Mouse (Mus musculus) midbrain, embryonic 12.5 days (tissue): ENCODE results near the gene Epb41l4b. TPM values are rescaled to one million over a fixed set of nuclear protein-coding genes. Genes with fewer than 3 reads are reported as not detected.

Experiments used
- ATAC-seq: fragments of 200-750 bp; cut with Nextera tagmentation; 2 replicates; pipeline ENCODE4 v1.8.0; 2017; ENCODE audit warnings: low read depth, moderate TSS enrichment, moderate library complexity; ENCODE audit not compliant: low FRiP score
- H3K27ac ChIP-seq: fragments of 300-500 bp; sonication (generic); replicated peaks from 2 replicates; pipeline ENCODE4 v1.5.1; 2016; ENCODE audit warnings: mild to moderate bottlenecking
- H3K27me3 ChIP-seq: fragments of 300-500 bp; sonication (generic); 2 replicates; pipeline ENCODE4 v1.6.1; 2016; ENCODE audit warnings: mild to moderate bottlenecking
- H3K36me3 ChIP-seq: fragments of 300-500 bp; sonication (generic); 2 replicates; pipeline ENCODE4 v1.6.1; 2016
- H3K4me1 ChIP-seq: fragments of 300-500 bp; sonication (generic); 2 replicates; pipeline ENCODE4 v1.6.1; 2016
- H3K4me2 ChIP-seq: fragments of 300-500 bp; sonication (generic); replicated peaks from 2 replicates; pipeline ENCODE4 v1.6.1; 2016; ENCODE audit warnings: mild to moderate bottlenecking, moderate library complexity
- H3K4me3 ChIP-seq: fragments of 300-500 bp; sonication (generic); 2 replicates; pipeline ENCODE4 v1.5.1; 2016; ENCODE audit warnings: mild to moderate bottlenecking
- H3K9ac ChIP-seq: fragments of 300-500 bp; sonication (generic); replicated peaks from 2 replicates; pipeline ENCODE4 v1.6.1; 2016; ENCODE audit warnings: mild to moderate bottlenecking, moderate library complexity
- H3K9me3 ChIP-seq: fragments of 300-500 bp; sonication (generic); 2 replicates; pipeline ENCODE4 v1.6.1; 2016; ENCODE audit warnings: mild to moderate bottlenecking
- whole genome bisulfite sequencing: fragments of 180-500 bp; shearing (Covaris S2); methylation state at CpG from one replicate; pipeline ENCODE4 v1.1.7; 2016; 5-methylcytosine and 5-hydroxymethylcytosine counted together
- polyA plus RNA-seq: library from polyadenylated mRNA; unstranded; fragments of >200 nt; fragmentation: Nextera tagmentation; extraction: Ambion mirVana; gene quantifications from 2 replicates; pipeline ENCODE4 v1.2.1, GENCODE M21; 2016

The Epb41l4b gene
- polyA plus RNA-seq, 1 experiment from 2014 or later, result 2.0 TPM

DNA sequence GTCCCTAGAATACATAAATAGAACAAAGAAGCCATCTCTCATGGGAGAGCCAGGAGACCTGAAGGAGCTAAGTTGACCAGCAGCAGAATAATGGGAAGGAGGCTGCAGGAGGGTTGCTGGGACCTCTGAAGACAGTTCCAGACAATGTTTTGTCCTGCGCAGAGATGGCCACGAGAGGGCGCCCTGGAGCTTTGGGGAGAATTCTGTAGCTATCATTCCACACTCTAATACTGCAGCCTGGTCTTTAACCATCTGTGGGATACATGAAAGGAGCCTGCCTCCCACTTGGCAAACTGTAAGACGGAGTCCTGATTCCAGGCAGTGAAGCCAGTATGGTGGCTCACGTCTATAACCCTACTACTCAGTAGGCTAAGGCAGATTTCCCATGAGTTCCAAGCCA is 126.0 kb downstream of the Epb41l4b start:
- H3K9ac ChIP-seq, result no peak overlapping the region
- no peak overlapping the region for H3K4me2 ChIP-seq
- peak; percentile 34; the same call in 1 of the 2 replicates for ATAC-seq
- 0 out of 2 replicates have a peak, but pooled peaks cover 15% of the 10 kb centered on the region for H3K27me3 ChIP-seq
- no peak overlapping the region for H3K4me3 ChIP-seq
- H3K9me3 ChIP-seq, result no peaks in the 10 kb centered on the region
- no peak overlapping the region for H3K27ac ChIP-seq
- no peaks in the 10 kb centered on the region for H3K4me1 ChIP-seq
- H3K36me3 ChIP-seq, result no peaks in the 10 kb centered on the region
- WGBS, result 32% methylated on average over 5 of the region's 5 CpGs

DNA sequence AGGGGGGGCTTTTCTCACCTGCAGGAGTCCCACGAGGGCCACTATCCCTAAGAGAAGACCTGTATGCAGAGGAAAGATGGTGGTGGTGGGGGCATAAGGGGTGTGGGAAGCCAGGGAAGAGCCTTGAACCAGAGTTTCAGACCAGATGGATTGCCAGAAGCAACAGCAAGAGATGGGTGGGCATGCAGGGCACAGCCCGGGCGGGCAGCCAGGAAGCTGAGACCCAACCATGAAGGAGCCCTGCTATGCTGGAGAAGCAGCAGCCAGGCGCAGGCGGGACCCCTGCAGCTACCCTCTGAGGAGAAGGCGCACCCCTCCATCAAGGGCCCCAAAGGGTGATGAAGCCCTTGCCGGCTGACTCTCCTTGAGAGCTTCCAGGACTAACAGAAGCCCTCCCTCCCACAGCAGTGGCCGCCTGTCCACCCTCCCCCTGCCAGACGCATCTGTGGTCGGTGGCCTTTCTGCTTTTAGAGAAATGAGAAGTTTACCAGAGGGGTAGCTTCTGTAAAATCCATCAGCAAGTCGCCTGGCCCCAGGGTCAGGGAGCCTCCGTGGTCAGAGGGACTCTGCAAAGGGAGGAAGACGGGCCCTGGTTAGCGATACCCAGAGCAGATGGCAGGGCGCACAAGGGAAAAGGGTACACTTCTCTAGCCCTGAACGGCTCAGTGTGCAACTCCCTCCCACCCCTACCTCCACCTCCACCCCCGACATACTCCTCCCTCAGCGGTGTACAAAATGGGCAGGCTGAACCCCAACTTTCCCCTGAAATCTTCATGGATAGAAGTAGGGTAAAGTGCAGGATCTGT is 126.7 kb downstream of the Epb41l4b start:
- no peak overlapping the region for H3K4me3 ChIP-seq
- WGBS, result 53% methylated on average over 16 of the region's 18 CpGs
- H3K36me3 ChIP-seq, result no peaks in the 10 kb centered on the region
- H3K27me3 ChIP-seq, result 0 out of 2 replicates have a peak, but pooled peaks cover 15% of the 10 kb centered on the region
- H3K9me3 ChIP-seq, result no peaks in the 10 kb centered on the region
- H3K27ac ChIP-seq, result no peak overlapping the region
- H3K4me1 ChIP-seq, result no peaks in the 10 kb centered on the region
- no peak overlapping the region for H3K4me2 ChIP-seq
- no peak for ATAC-seq
- no peak overlapping the region for H3K9ac ChIP-seq

DNA sequence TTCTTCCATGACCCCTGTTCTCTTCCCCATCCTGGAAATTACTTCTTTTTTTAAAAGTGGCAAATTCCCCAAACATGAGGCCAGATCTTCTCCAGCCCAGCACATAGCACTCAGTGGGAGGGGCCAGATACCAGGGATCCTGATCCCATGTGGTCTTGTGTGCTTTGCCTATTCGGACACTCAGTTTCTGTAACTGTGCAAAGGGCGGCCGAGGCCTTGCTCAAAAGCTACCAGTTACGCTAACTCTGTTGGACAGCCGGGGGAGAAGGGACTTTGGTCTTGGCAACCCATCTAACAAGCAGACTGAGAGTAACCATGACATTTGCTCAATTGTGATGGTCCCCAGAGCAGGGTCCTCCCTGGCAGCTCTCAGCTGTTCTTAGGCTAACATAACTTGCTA is 128.2 kb downstream of the Epb41l4b start:
- no peaks in the 10 kb centered on the region for H3K9me3 ChIP-seq
- no peaks in the 10 kb centered on the region for H3K36me3 ChIP-seq
- ATAC-seq, result no peak
- H3K4me2 ChIP-seq, result no peak overlapping the region
- H3K4me3 ChIP-seq, result no peak overlapping the region
- H3K4me1 ChIP-seq, result no peaks in the 10 kb centered on the region
- WGBS, result 94% methylated on average over 5 of the region's 5 CpGs
- H3K27me3 ChIP-seq, result 0 out of 2 replicates have a peak, but pooled peaks cover 23% of the 10 kb centered on the region
- H3K9ac ChIP-seq, result no peak overlapping the region
- no peak overlapping the region for H3K27ac ChIP-seq

DNA sequence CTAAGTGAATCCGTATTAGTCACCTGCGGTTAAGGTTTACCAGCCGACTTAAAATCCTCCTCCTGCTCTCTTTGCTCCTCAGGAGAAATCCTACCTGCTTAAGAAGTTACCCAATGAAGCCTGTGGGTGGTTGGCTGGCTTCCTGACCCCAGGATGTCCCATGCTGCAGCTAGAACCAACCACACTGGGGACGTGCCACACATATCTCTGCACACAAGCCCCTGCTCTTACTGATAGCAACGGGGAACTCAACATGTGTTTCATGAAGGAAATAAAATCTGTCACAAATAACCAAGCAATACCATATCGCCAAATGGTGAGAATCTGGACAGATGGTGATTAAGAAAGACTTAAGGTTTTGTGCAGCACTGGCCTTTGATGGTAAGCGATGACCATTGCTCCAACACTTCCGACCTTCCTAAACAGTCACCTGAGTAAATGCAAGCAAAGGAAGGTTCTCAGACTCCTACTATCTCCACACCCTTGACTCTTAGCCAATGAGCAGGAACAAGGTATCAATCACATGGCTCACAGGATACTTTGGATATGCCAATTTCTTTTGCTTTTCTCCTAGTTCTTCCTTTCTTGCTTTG is 131.7 kb downstream of the Epb41l4b start:
- no peaks in the 10 kb centered on the region for H3K36me3 ChIP-seq
- no peaks in the 10 kb centered on the region for H3K9me3 ChIP-seq
- H3K27me3 ChIP-seq, result 0 out of 2 replicates have a peak, but pooled peaks cover 20% of the 10 kb centered on the region
- ATAC-seq, result no peak
- no peak overlapping the region for H3K27ac ChIP-seq
- no peak overlapping the region for H3K4me3 ChIP-seq
- WGBS, result 70% methylated on average over 8 of the region's 8 CpGs
- no peaks in the 10 kb centered on the region for H3K4me1 ChIP-seq
- H3K9ac ChIP-seq, result no peak overlapping the region
- H3K4me2 ChIP-seq, result no peak overlapping the region

DNA sequence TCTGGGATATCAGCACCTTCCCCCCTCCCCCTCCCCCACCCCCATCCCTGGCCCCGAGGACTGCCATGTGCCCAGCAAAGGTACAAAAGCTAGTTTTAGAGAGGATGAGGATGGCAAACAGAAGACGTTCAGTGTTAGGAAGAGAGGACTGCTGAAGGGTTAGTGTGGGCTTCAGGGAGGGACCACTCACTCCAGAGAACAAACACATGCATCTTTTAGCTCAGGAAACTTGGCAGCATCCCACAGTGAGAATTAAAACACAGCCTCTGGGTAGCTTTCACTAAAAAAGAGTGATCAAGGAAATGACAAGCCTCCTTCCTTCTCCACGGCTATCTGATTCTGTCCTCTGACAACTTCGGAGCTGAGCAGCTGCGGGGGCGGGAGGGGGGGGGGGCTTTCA is 132.3 kb downstream of the Epb41l4b start:
- Histone ChIP-seq H3K4me1 (no peaks in the 10 kb centered on the region), H3K27ac (no peak overlapping the region), H3K9ac (no peak overlapping the region), H3K4me2 (no peak overlapping the region), H3K9me3 (no peaks in the 10 kb centered on the region), H3K27me3 (0 out of 2 replicates have a peak, but pooled peaks cover 16% of the 10 kb centered on the region), H3K36me3 (no peaks in the 10 kb centered on the region), H3K4me3 (no peak overlapping the region)
- WGBS, result 32% methylated on average over 6 of the region's 6 CpGs
- ATAC-seq, result no peak

DNA sequence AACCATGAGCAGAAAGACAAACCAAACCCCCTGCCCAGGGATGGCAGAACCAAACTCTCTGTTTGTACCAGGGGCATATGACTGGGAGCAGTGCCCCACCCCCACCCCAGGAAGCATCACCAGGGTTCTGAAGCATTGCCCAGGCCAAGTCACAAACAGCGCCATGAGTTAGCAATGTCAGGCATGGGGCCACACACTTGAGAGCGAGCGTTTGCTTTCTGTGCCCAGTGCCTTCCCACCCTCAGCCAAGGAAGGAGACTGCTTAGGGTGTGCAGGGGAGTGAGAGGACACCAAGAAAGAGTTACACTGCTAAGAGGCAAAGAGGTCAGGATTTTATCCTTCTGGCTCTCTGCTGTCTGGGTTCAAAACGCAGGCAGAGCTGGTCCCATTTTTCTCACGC is 132.8 kb downstream of the Epb41l4b start:
- H3K4me2 ChIP-seq, result no peak overlapping the region
- H3K4me3 ChIP-seq, result no peak overlapping the region
- no peak overlapping the region for H3K27ac ChIP-seq
- no peak overlapping the region for H3K9ac ChIP-seq
- H3K36me3 ChIP-seq, result no peaks in the 10 kb centered on the region
- no peaks in the 10 kb centered on the region for H3K9me3 ChIP-seq
- no peak for ATAC-seq
- no peaks in the 10 kb centered on the region for H3K4me1 ChIP-seq
- H3K27me3 ChIP-seq, result 0 out of 2 replicates have a peak, but pooled peaks cover 16% of the 10 kb centered on the region
- 50% methylated on average over 5 of the region's 5 CpGs for WGBS

DNA sequence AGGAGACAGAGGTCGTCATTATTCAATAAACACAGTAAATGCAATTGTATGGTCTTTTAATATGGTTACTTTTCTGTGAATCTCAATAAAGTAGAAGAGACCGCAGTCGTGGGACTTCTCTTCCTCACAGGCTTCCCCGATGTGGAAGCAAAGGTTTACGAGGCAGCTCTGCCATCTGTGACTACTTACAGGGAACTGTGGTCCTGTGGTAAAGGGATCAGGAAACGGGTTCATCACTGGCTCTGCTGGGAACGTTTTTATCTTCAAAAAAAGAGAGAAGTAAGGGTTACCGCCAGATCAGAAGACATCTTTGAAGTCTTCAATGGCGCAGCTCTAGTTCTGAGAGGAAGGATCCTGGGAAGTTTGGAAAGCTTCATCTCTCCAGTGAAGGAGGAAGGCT is 135.5 kb downstream of the Epb41l4b start:
- 0 out of 2 replicates have a peak, but pooled peaks cover 16% of the 10 kb centered on the region for H3K27me3 ChIP-seq
- no peak overlapping the region for H3K4me2 ChIP-seq
- no peaks in the 10 kb centered on the region for H3K4me1 ChIP-seq
- H3K36me3 ChIP-seq, result no peaks in the 10 kb centered on the region
- H3K9ac ChIP-seq, result no peak overlapping the region
- H3K4me3 ChIP-seq, result no peak overlapping the region
- H3K27ac ChIP-seq, result no peak overlapping the region
- no peaks in the 10 kb centered on the region for H3K9me3 ChIP-seq
- ATAC-seq, result no peak
- 85% methylated on average over 9 of the region's 9 CpGs for WGBS

DNA sequence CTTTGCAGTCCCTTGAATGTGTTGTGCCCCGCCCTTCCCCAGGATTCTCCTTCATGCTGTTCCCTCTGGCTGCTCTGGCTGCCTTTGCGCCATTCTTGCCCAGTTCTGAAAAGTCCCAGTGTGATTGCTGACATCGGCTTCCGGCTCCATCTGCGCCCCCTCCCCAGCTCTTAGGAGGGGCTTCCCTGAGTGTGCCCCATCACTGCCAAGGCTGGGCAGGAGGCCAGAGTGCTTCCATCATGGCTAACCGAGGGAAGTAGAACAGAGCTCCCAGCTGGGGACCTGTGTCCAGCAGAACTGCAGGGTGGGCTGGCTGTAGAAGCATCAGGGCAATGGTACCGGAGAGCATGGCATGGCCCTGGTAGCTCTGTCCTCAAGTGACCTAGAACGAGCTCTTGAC is 138.2 kb downstream of the Epb41l4b start:
- no peak for ATAC-seq
- 83% methylated on average over 8 of the region's 8 CpGs for WGBS
- Histone ChIP-seq H3K9me3 (no peaks in the 10 kb centered on the region), H3K4me3 (no peak overlapping the region), H3K9ac (no peak overlapping the region), H3K27ac (no peak overlapping the region), H3K4me2 (no peak overlapping the region), H3K4me1 (no peaks in the 10 kb centered on the region), H3K27me3 (0 out of 2 replicates have a peak, but pooled peaks cover 3% of the 10 kb centered on the region), H3K36me3 (no peaks in the 10 kb centered on the region)

DNA sequence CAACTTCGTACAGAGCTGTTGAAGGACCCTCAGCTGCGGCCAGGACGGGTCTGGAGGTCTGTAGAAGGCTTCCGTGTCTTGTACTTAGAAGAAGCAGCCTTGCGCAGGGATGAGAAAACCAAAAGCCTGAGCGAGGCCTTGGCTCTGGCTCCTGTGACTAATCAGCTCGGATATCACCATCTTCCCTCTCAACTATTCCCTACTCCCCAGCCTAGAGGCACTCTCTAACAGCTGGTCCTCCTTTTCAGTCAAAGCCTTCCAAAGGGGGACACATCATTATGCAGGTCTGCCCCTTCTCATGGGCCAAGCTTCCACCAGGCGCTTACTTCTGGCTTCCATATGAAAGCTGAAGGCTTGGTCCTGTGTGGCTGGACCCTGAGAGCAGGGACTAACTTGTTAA is 139.4 kb downstream of the Epb41l4b start:
- no peak overlapping the region for H3K27ac ChIP-seq
- no peak overlapping the region for H3K4me3 ChIP-seq
- H3K27me3 ChIP-seq, result no peaks in the 10 kb centered on the region
- no peaks in the 10 kb centered on the region for H3K9me3 ChIP-seq
- WGBS, result 87% methylated on average over 8 of the region's 8 CpGs
- no peak for ATAC-seq
- no peak overlapping the region for H3K9ac ChIP-seq
- no peak overlapping the region for H3K4me2 ChIP-seq
- H3K4me1 ChIP-seq, result no peaks in the 10 kb centered on the region
- H3K36me3 ChIP-seq, result no peaks in the 10 kb centered on the region

DNA sequence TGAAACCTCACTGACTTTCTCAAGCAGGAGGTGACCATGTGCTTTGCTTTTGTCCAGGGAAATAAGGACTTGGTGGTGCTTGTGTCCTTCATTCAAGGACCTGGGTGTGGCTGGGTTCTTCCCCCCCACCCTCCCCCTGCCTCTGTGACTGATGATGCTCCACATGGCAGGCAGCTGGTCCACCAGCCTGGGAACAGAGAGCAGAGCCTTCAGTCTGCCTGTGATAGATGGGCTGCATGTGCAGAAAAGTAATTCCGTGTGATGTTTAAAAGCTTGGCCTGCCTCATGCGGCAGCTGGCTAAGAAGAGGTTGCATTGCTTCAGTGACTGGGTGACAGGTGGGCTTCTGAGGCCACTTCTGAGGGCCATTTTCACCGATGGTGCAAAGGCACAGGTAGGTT is 140.5 kb downstream of the Epb41l4b start:
- WGBS, result 78% methylated on average over 3 of the region's 3 CpGs
- Histone ChIP-seq H3K9ac (no peak overlapping the region), H3K27me3 (no peaks in the 10 kb centered on the region), H3K4me3 (no peak overlapping the region), H3K9me3 (no peaks in the 10 kb centered on the region), H3K4me2 (no peak overlapping the region), H3K36me3 (no peaks in the 10 kb centered on the region), H3K27ac (no peak overlapping the region), H3K4me1 (no peaks in the 10 kb centered on the region; the same call in 1 of the 2 replicates)
- ATAC-seq, result no peak

DNA sequence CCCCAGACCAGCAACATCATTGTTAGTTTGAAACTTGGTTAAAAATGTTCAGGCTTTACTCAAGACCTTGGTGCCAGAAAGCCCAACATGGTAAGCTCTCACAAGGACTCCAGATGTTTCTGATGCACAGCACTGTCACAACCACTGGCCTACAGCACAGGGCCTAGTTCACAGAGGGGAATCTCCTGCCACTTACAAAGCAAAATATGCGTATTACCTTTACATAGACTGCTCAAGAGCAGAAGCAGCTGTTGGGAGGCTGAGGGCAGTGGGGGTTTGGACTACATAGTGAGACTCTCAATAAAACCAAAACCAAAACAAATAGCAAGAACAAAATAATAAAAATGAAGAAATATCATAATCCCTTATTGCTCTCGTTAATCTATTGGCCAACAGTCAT is 141.8 kb downstream of the Epb41l4b start:
- H3K4me3 ChIP-seq, result no peak overlapping the region
- WGBS, result 88% methylated on average over 2 of the region's 2 CpGs
- no peak for ATAC-seq

DNA sequence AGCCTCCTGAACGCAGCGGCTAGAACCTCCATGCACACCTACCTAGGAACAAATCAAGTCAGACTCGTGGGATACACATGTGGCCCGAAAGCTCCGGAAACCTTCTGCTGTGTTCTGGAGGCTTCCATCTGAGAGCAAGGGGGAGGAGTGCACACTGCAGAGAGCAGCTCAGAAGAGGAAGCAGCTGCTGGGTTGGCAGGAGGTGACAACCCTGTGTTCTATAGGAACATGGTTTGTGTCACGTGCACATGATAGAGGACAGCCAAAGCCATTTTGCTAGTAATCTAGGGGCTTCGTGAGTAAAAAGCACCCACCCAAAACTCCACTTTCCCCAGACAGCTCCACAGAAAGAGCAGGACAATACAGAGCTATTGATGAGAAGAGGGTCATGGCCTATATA is 149.9 kb downstream of the Epb41l4b start:
- H3K9ac ChIP-seq, result no peak overlapping the region
- 89% methylated on average over 7 of the region's 7 CpGs for WGBS
- no peak overlapping the region for H3K27ac ChIP-seq
- ATAC-seq, result no peak
- H3K27me3 ChIP-seq, result peaks cover 21% of the 10 kb centered on the region
- no peak overlapping the region for H3K4me2 ChIP-seq
- no peaks in the 10 kb centered on the region for H3K36me3 ChIP-seq
- H3K9me3 ChIP-seq, result peaks cover 8% of the 10 kb centered on the region; the same call in 1 of the 2 replicates
- H3K4me3 ChIP-seq, result no peak overlapping the region
- peaks cover 7% of the 10 kb centered on the region for H3K4me1 ChIP-seq

More for the DNA sequence above, 141.8 kb downstream of the Epb41l4b start:
- no peaks in the 10 kb centered on the region; the same call in 1 of the 2 replicates for H3K4me1 ChIP-seq
- H3K27ac ChIP-seq, result no peak overlapping the region
- H3K36me3 ChIP-seq, result no peaks in the 10 kb centered on the region
- no peak overlapping the region for H3K4me2 ChIP-seq
- H3K9ac ChIP-seq, result no peak overlapping the region
- H3K27me3 ChIP-seq, result no peaks in the 10 kb centered on the region
- H3K9me3 ChIP-seq, result peaks cover 4% of the 10 kb centered on the region; the same call in 1 of the 2 replicates
